Comparison of ENCODE assay signal across 36 mouse cellular contexts in the genomic region with DNA sequence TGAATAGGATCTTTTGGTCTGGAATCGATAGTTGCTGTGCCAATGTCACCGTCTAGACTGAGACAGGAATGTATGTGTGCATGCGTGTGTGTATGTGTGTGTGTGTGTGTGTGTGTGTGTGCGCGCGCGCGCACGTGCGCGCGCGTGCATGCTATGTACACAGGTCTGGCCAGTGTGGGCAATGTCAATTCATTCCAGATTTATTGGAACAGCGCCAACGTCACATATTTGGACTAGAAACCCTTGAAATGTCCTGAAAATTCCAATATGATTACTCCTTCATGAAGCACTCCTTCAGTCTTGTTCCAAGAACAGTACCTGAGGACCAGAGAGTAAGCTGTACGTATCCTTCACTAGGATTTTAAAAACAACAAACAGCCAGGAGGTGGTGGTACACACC. TPM values are rescaled to one million over a fixed set of nuclear protein-coding genes. Genes with fewer than 3 reads are reported as not detected.
"Had no signal": no experiment of that assay in that cellular context is flagged by ENCODE, and none has a peak within 500 bp of the region (broad histone marks: within the 10 kb centered on the region; RNA-seq: fewer than 3 reads in every experiment).

No protein-coding gene starts in this region.

- H3K36me3 ChIP-seq: heart, embryonic 13.5 days; heart, embryonic 15.5 days; hindbrain, embryonic 13.5 days; hindbrain, embryonic 15.5 days; kidney, embryonic 15.5 days; limb, embryonic 13.5 days; limb, embryonic 15.5 days had no signal

- H3K4me3 ChIP-seq: heart, adult 2 months; heart, embryonic 13.5 days; heart, embryonic 15.5 days; hindbrain, embryonic 13.5 days; hindbrain, embryonic 15.5 days; kidney, embryonic 15.5 days; limb, embryonic 13.5 days; limb, embryonic 15.5 days had no signal

- H3K27ac ChIP-seq: heart, adult 2 months; heart, embryonic 13.5 days; heart, embryonic 15.5 days; hindbrain, embryonic 13.5 days; hindbrain, embryonic 15.5 days; hindbrain, postnatal 0 days; kidney, embryonic 15.5 days; kidney, postnatal 0 days; limb, embryonic 13.5 days; limb, embryonic 15.5 days had no signal

- DNase-seq: gastrocnemius, postnatal 14 days; gastrocnemius, postnatal 36 days; heart, adult 11 months; heart, adult 2 months; heart, postnatal 14 days; heart, postnatal 36 days; kidney, adult 11 months; kidney, adult 2 months; kidney, adult 9 months; kidney, postnatal 14 days; kidney, postnatal 36 days; layer of hippocampus, adult 9-11 months; layer of hippocampus, postnatal 36 days; left cerebral cortex, postnatal 4 days had no signal

- H3K4me1 ChIP-seq: hindbrain, embryonic 13.5 days; hindbrain, embryonic 15.5 days; kidney, embryonic 15.5 days had no signal

- H3K4me2 ChIP-seq: heart, embryonic 11.5 days; heart, embryonic 13.5 days; heart, embryonic 15.5 days; hindbrain, embryonic 13.5 days; hindbrain, embryonic 15.5 days; kidney, embryonic 15.5 days; limb, embryonic 13.5 days; limb, embryonic 15.5 days had no signal

- H3K27me3 ChIP-seq: heart, embryonic 13.5 days; heart, embryonic 15.5 days; hindbrain, embryonic 13.5 days; hindbrain, embryonic 15.5 days; kidney, embryonic 15.5 days; limb, embryonic 13.5 days; limb, embryonic 15.5 days had no signal

- ATAC-seq: hindbrain, postnatal 0 days; intestine, embryonic 16.5 days had no signal

- H3K9ac ChIP-seq: heart, embryonic 13.5 days; heart, embryonic 15.5 days; hindbrain, embryonic 13.5 days; hindbrain, embryonic 15.5 days; kidney, embryonic 15.5 days; limb, embryonic 13.5 days; limb, embryonic 15.5 days had no signal

- H3K9me3 ChIP-seq: heart, embryonic 13.5 days; heart, embryonic 15.5 days; hindbrain, embryonic 13.5 days; hindbrain, embryonic 15.5 days; kidney, embryonic 15.5 days; limb, embryonic 13.5 days; limb, embryonic 15.5 days had no signal

RNA-seq across cellular contexts. Expression of a gene that starts 6.4 kb away (rescaled TPM):
- total RNA-seq: gastrocnemius, postnatal 36 days; heart, adult 2 months; heart, postnatal 36 days; hematopoietic stem cell, adult 5-6 weeks; hindbrain, postnatal 0 days; layer of hippocampus, adult 18-20 months; layer of hippocampus, postnatal 14 days; layer of hippocampus, postnatal 36 days; left cerebral cortex, adult 18-20 months; left cerebral cortex, postnatal 10 days; left cerebral cortex, postnatal 25 days; left cerebral cortex, postnatal 4 days; liver, adult 2 months had no signal
- polyA plus RNA-seq: heart, embryonic 11.5 days; heart, embryonic 13.5 days; heart, postnatal 0 days; hindbrain, embryonic 11.5 days; hindbrain, embryonic 15.5 days; hindbrain, postnatal 0 days; intestine, embryonic 14.5 days; limb, embryonic 11.5 days; limb, embryonic 13.5 days; liver, adult 2 months had no signal
